Mouse (Mus musculus) embryonic facial prominence, embryonic 11.5 days (tissue): ENCODE measurements around the gene Pkd1l2. TPM values are rescaled to one million over a fixed set of nuclear protein-coding genes. Genes with fewer than 3 reads are reported as not detected.

Source experiments
- ATAC-seq: fragments of 200-750 bp; cut with Nextera tagmentation; replicated peaks from 2 replicates; pipeline ENCODE4 v1.8.0; 2017; ENCODE audit warnings: low read depth; ENCODE audit not compliant: insufficient number of reproducible peaks, low FRiP score, low TSS enrichment
- DNase-seq: peaks from one replicate; pipeline ENCODE4 v3.0.0-alpha.2; 2015; ENCODE audit warnings: low spot score
- H3K27ac ChIP-seq: fragments of 300-500 bp; sonication (generic); replicated peaks from 2 replicates; pipeline ENCODE4 v1.5.1; 2014; ENCODE audit warnings: mild to moderate bottlenecking, low read depth, low read length, control low read depth
- H3K27me3 ChIP-seq: fragments of 300-500 bp; sonication (generic); 2 replicates; pipeline ENCODE4 v1.6.1; 2014; ENCODE audit warnings: mild to moderate bottlenecking, low read length, moderate library complexity, mixed read lengths; ENCODE audit not compliant: control insufficient read depth, insufficient read depth
- H3K36me3 ChIP-seq: fragments of 300-500 bp; sonication (generic); replicated peaks from 2 replicates; pipeline ENCODE4 v1.6.1; 2014; ENCODE audit warnings: low read depth, mild to moderate bottlenecking, low read length, moderate library complexity, mixed read lengths; ENCODE audit not compliant: control insufficient read depth, insufficient read depth
- H3K4me1 ChIP-seq: fragments of 300-500 bp; sonication (generic); 2 replicates; pipeline ENCODE4 v1.6.1; 2014; ENCODE audit warnings: low read length, mixed read lengths; ENCODE audit not compliant: control insufficient read depth, insufficient read depth
- H3K4me2 ChIP-seq: fragments of 300-500 bp; sonication (generic); 2 replicates; pipeline ENCODE4 v1.6.1; 2014; ENCODE audit warnings: low read depth, mild to moderate bottlenecking, control low read depth, low read length, moderate library complexity
- H3K4me3 ChIP-seq: fragments of 300-500 bp; sonication (generic); 2 replicates; pipeline ENCODE4 v1.5.1; 2014; ENCODE audit warnings: low read depth, low read length, control low read depth
- H3K9ac ChIP-seq: fragments of 300-500 bp; sonication (generic); replicated peaks from 2 replicates; pipeline ENCODE4 v1.6.1; 2014; ENCODE audit warnings: mild to moderate bottlenecking, control low read depth, low read length
- H3K9me3 ChIP-seq: fragments of 300-500 bp; sonication (generic); replicated peaks from 2 replicates; pipeline ENCODE4 v1.6.1; 2016; ENCODE audit warnings: mild to moderate bottlenecking, low read length, inconsistent platforms, mixed read lengths; ENCODE audit not compliant: control insufficient read depth
- WGBS: fragments of 180-500 bp; shearing (Covaris S2); extraction: QIAGEN DNeasy Blood & Tissue Kit; methylation state at CpG from one replicate; pipeline ENCODE4 v1.1.7; 2014; 5-methylcytosine and 5-hydroxymethylcytosine counted together
- polyA plus RNA-seq: library from polyadenylated mRNA; unstranded; fragments of >200 nt; fragmentation: Nextera tagmentation; extraction: Ambion mirVana; gene quantifications from 2 replicates; pipeline ENCODE4 v1.2.1, GENCODE M21; 2014

Pkd1l2 gene
- polyA plus RNA-seq, 1 experiment from 2014 or later, result not detected

DNA sequence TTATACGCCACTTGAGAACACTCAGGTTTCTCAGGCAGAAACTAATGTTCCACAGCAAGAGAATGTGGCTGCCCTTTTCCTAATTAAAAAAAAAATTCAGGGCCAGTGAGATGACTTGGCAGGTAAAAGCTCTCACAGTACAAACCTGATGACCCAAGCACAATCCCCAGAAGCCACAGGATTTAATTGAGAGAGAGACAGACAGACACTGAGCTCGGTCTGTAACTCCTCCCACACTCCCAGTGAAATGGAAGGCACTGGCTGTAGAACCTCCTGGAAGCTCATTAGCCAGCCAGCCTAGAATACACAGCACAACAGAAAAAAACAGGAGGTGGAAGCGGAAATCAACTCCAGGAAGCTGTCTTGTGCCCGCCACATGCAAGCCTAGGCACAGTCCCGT is 106.6 kb downstream of the Pkd1l2 start:
- ATAC-seq (no peak), DNase-seq (no peak)
- 55% methylated on average over 5 of the region's 5 CpGs for WGBS
- H3K27ac ChIP-seq, result no peak overlapping the region
- no peak overlapping the region for H3K4me3 ChIP-seq
- H3K36me3 ChIP-seq, result no peaks in the 10 kb centered on the region
- no peaks in the 10 kb centered on the region for H3K27me3 ChIP-seq
- no peak overlapping the region for H3K4me2 ChIP-seq
- no peaks in the 10 kb centered on the region for H3K4me1 ChIP-seq
- H3K9me3 ChIP-seq, result no peaks in the 10 kb centered on the region
- no peak overlapping the region for H3K9ac ChIP-seq

DNA sequence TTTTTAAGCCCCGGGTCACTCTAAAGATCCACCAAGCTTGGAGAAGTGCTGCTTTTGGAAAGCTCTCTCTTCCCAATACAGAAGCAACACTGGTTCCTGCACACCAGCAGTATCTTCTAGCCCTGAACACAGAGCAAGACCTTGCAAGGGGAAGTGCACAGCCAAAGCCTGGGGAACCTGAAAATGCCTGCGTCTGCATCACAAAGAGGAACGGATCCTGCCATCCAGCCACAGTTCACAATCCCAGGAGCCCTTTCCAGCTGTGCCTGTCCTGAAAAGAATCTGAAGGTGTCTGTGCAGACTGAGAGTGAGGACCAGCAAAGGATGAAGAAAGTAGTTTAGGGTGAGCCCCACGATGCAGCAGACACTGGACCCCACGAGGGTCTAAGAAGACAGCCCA is 107.2 kb downstream of the Pkd1l2 start:
- DNase-seq, result no peak
- no peaks in the 10 kb centered on the region for H3K9me3 ChIP-seq
- no peak overlapping the region for H3K4me3 ChIP-seq
- WGBS, result 32% methylated on average over 5 of the region's 5 CpGs
- H3K4me1 ChIP-seq, result no peaks in the 10 kb centered on the region
- no peak overlapping the region for H3K9ac ChIP-seq
- H3K36me3 ChIP-seq, result no peaks in the 10 kb centered on the region
- H3K27ac ChIP-seq, result no peak overlapping the region
- no peaks in the 10 kb centered on the region for H3K27me3 ChIP-seq
- no peak for ATAC-seq
- no peak overlapping the region for H3K4me2 ChIP-seq

DNA sequence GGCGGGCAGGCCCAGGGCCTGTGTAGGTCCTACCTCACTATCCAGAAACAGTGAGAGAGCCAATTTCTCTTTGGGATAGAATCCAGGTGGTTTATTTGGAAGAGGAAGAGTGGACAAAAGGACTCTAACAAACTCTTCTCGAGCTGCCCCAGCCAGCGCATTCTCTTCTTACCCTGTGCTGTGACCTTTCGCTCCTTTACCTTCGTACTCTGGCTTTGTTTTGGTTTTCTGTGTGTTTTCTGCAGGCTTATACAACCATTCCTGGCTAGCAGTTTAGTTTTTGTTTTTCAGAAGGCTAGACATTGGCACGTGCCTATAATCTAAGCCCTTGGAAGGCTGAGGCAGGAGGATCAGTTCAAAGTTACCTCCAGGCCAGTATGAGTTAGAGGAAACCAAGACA is 112.7 kb downstream of the Pkd1l2 start:
- DNase-seq (no peak), ATAC-seq (no peak)
- no peak overlapping the region for H3K9ac ChIP-seq
- H3K4me1 ChIP-seq, result no peaks in the 10 kb centered on the region
- 80% methylated on average over 6 of the region's 6 CpGs for WGBS
- no peak overlapping the region for H3K27ac ChIP-seq
- no peaks in the 10 kb centered on the region for H3K9me3 ChIP-seq
- H3K36me3 ChIP-seq, result no peaks in the 10 kb centered on the region
- H3K4me3 ChIP-seq, result no peak overlapping the region
- H3K4me2 ChIP-seq, result no peak overlapping the region
- H3K27me3 ChIP-seq, result no peaks in the 10 kb centered on the region

DNA sequence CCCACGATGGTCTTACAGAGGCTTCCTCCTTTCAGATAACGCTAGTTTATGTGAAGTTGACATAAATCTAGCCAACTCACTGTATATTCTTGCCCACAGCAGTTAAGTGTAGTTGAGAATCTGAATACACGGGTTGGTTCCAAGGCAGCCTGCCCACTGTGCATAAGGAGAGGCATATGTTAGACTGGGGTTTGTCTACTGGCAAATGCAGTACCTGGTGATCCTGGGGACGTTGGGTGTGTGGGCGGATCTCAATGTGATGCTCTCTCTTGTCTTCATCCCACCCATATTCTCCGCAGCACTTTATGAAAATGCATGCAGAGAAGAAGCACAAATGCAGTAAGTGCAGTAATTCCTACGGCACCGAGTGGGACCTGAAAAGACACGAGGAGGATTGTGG is 127.8 kb downstream of the Pkd1l2 start:
- DNase-seq, result no peak
- no peak for ATAC-seq
- 91% methylated on average over 9 of the region's 9 CpGs for WGBS
- no peak overlapping the region for H3K27ac ChIP-seq
- H3K4me3 ChIP-seq, result no peak overlapping the region
- H3K9me3 ChIP-seq, result no peaks in the 10 kb centered on the region
- H3K9ac ChIP-seq, result no peak overlapping the region
- peaks cover 6% of the 10 kb centered on the region for H3K36me3 ChIP-seq
- H3K27me3 ChIP-seq, result no peaks in the 10 kb centered on the region
- no peaks in the 10 kb centered on the region for H3K4me1 ChIP-seq
- no peak overlapping the region for H3K4me2 ChIP-seq

DNA sequence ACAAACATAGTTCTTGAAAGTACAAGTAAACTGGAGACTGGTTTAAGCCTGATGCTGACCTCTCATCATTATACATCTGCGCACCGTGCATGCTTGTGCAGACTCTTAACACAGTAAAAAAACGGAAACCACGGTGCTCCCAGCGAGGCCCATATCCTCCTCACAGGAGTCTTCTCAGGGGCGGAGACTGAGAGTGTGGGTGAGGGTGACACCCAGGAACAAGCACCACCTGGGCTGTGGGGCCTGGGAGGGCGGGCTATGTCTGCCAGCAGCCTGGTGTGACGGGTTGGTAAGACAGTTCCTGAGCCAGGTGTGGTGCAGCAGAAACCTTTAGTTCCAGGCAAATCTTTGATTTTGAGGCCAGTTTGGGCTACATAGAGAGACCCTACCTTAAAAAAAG is 129.8 kb downstream of the Pkd1l2 start:
- no peak overlapping the region for H3K4me3 ChIP-seq
- no peaks in the 10 kb centered on the region for H3K9me3 ChIP-seq
- WGBS, result 91% methylated on average over 8 of the region's 8 CpGs
- no peak overlapping the region for H3K27ac ChIP-seq
- H3K36me3 ChIP-seq, result peaks cover 6% of the 10 kb centered on the region
- no peak for DNase-seq
- H3K9ac ChIP-seq, result no peak overlapping the region
- H3K4me2 ChIP-seq, result no peak overlapping the region
- no peaks in the 10 kb centered on the region for H3K27me3 ChIP-seq
- H3K4me1 ChIP-seq, result no peaks in the 10 kb centered on the region
- ATAC-seq, result no peak

DNA sequence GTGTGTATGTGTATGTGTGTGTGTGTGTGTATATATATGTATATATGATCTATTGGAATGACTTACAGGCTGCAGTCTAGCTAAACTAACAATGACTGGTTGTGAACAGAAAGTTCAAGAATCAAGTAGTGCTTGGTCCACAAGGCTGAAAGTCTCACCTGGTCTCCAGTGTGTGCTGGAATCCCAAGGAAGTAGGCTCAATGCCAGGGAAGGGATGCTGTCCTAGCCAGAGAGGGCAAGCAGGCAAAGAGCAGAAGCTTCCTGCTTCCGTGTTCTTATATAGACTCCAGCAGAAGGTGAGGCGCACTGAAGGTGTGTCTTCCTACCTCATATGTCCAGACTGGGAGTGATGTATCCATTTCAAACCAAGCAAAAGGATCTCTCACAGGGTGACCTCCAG is 130.5 kb downstream of the Pkd1l2 start:
- ATAC-seq, result no peak
- no peak for DNase-seq
- WGBS, result 98% methylated on average over 2 of the region's 2 CpGs

DNA sequence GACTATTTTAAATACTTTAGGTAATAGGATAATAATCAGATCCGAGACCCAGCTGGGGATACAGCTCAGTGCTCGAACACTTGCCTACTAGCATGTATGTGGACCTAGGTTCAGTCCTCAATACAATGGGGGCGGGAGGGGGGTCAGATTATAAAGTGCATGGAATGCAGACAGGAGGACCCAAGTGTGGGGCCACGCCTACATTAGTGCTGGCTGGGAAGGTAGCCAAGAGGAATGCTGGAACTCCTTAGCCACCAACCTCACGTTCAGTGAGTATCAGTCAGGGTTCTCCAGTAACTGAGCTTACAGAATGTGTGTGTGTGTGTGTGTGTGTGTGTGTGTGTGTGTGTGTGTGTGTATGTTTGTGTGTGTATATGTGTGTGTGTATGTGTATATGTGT is 130.9 kb downstream of the Pkd1l2 start:
- Histone ChIP-seq H3K4me1 (no peaks in the 10 kb centered on the region), H3K9me3 (no peaks in the 10 kb centered on the region), H3K36me3 (peaks cover under 1% of the 10 kb centered on the region; the same call in 1 of the 2 replicates), H3K4me2 (no peak overlapping the region), H3K9ac (no peak overlapping the region), H3K27ac (no peak overlapping the region), H3K4me3 (no peak overlapping the region), H3K27me3 (no peaks in the 10 kb centered on the region)
- ATAC-seq (no peak), DNase-seq (no peak)
- WGBS, result 74% methylated on average over 5 of the region's 5 CpGs

More for the DNA sequence above, 130.5 kb downstream of the Pkd1l2 start:
- Histone ChIP-seq H3K4me1 (no peaks in the 10 kb centered on the region), H3K4me2 (no peak overlapping the region), H3K9me3 (no peaks in the 10 kb centered on the region), H3K9ac (no peak overlapping the region), H3K4me3 (no peak overlapping the region), H3K36me3 (peaks cover 4% of the 10 kb centered on the region), H3K27ac (no peak overlapping the region), H3K27me3 (no peaks in the 10 kb centered on the region)

DNA sequence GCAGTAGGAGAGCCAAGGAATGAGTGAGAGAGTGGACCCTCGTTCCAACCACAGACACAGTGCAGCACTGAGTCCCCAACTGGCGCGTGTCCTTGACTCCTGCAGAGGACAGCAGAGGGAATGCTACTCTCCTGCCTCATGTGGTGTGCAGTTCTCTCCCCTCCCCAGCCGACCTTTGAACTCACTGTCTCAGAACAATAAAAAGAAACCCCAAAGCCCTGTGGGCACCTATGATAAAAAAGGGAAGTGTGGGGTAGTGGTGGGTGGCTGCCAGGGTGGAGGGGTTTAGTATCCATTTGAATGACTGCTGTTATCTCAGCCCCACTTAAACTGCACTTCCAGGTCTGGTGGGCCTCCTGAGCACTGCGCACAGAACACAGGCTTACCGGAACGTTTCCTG is 134.7 kb downstream of the Pkd1l2 start:
- H3K36me3 ChIP-seq, result no peaks in the 10 kb centered on the region
- H3K4me3 ChIP-seq, result no peak overlapping the region
- 81% methylated on average over 7 of the region's 7 CpGs for WGBS
- H3K27ac ChIP-seq, result no peak overlapping the region
- H3K4me2 ChIP-seq, result no peak overlapping the region
- no peaks in the 10 kb centered on the region for H3K27me3 ChIP-seq
- no peak for ATAC-seq
- no peaks in the 10 kb centered on the region for H3K4me1 ChIP-seq
- no peaks in the 10 kb centered on the region for H3K9me3 ChIP-seq
- H3K9ac ChIP-seq, result no peak overlapping the region
- DNase-seq, result no peak
